Comparison of ENCODE assay signal across 8 mouse cellular contexts in genomic region chr7:118777598-118778394, GRCm38 (mm10). TPM values are rescaled to one million over a fixed set of nuclear protein-coding genes. Genes with fewer than 3 reads are reported as not detected.
DNase-seq lines count a peak whose midpoint lies in the region; ATAC-seq and TF ChIP-seq lines count a peak whose summit lies in the region.

No protein-coding gene starts in this region.

- H3K4me3 ChIP-seq in forebrain, embryonic 10.5 days, result no peak overlapping the region
- no peak overlapping the region for H3K4me3 ChIP-seq in forebrain, embryonic 12.5 days (replicated peaks)
- H3K4me3 ChIP-seq in MEL (ENCODE audit: control insufficient read depth in 1 of 2, insufficient read depth in 1 of 2, low read depth in 2 of 2, low read length in 2 of 2), result no peak overlapping the region
- H3K4me3 ChIP-seq in heart, embryonic 13.5 days, result no peak overlapping the region
- no peak overlapping the region for H3K4me3 ChIP-seq in lung, postnatal 0 days (ENCODE audit: low read depth, low read length)
- H3K4me3 ChIP-seq in midbrain, embryonic 15.5 days, result no peak overlapping the region
- no peak overlapping the region for H3K4me3 ChIP-seq in intestine, embryonic 15.5 days (replicated peaks)

- no peaks in the 10 kb centered on the region for H3K27me3 ChIP-seq in forebrain, embryonic 10.5 days (ENCODE audit: poor library complexity, severe bottlenecking)
- H3K27me3 ChIP-seq in forebrain, embryonic 12.5 days, result no peaks in the 10 kb centered on the region
- H3K27me3 ChIP-seq in MEL (ENCODE audit: control insufficient read depth in 1 of 2, insufficient read depth in 2 of 2, low read length in 2 of 2), result no peaks in the 10 kb centered on the region
- H3K27me3 ChIP-seq in heart, embryonic 13.5 days (replicated peaks), result no peaks in the 10 kb centered on the region
- no peaks in the 10 kb centered on the region for H3K27me3 ChIP-seq in lung, postnatal 0 days (replicated peaks; ENCODE audit: insufficient read depth, low read length)
- H3K27me3 ChIP-seq in midbrain, embryonic 15.5 days (replicated peaks), result no peaks in the 10 kb centered on the region
- no peaks in the 10 kb centered on the region for H3K27me3 ChIP-seq in intestine, embryonic 15.5 days (replicated peaks)

- TF ChIP-seq EP300 in MEL (IDR thresholded peaks at IDR 0.05; ENCODE audit: low read depth in 1 of 2, low read length in 2 of 2), result peak in 1 of 2 experiments; percentile 24; a peak in 1 of 4 replicates
- TF ChIP-seq EP300 in lung, postnatal 0 days (IDR thresholded peaks at IDR 0.05), result 0 out of 2 replicates have a peak, but pooled peaks have one; percentile 33

- no peak for TF ChIP-seq RAD21 in MEL (IDR thresholded peaks at IDR 0.05; ENCODE audit: low read depth, low read length)

- no peaks in the 10 kb centered on the region for H3K9me3 ChIP-seq in forebrain, embryonic 10.5 days
- no peaks in the 10 kb centered on the region for H3K9me3 ChIP-seq in forebrain, embryonic 12.5 days
- H3K9me3 ChIP-seq in MEL (replicated peaks; ENCODE audit: insufficient read depth, low read length), result no peaks in the 10 kb centered on the region
- no peaks in the 10 kb centered on the region for H3K9me3 ChIP-seq in heart, embryonic 13.5 days
- no peaks in the 10 kb centered on the region for H3K9me3 ChIP-seq in lung, postnatal 0 days (ENCODE audit: low read length)
- H3K9me3 ChIP-seq in midbrain, embryonic 15.5 days, result no peaks in the 10 kb centered on the region
- H3K9me3 ChIP-seq in intestine, embryonic 15.5 days, result no peaks in the 10 kb centered on the region

- TF ChIP-seq POLR2A in MEL (IDR thresholded peaks at IDR 0.05; ENCODE audit: control insufficient read depth in 1 of 2, insufficient read depth in 1 of 2, low read depth in 1 of 2, low read length in 2 of 2, poor library complexity in 1 of 2), result no peak

- TF ChIP-seq CTCF in MEL (IDR thresholded peaks at IDR 0.05 in 2 of 3, conservative IDR thresholded peaks at IDR 0.05 in 1 of 3; ENCODE audit: control insufficient read depth in 1 of 3, insufficient read depth in 1 of 3, low read depth in 2 of 3, low read length in 3 of 3, poor library complexity in 1 of 3, severe bottlenecking in 1 of 3), result no peak
- TF ChIP-seq CTCF in lung, postnatal 0 days (IDR thresholded peaks at IDR 0.05), result no peak

- H3K36me3 ChIP-seq in forebrain, embryonic 10.5 days (replicated peaks), result peaks cover 44% of the 10 kb centered on the region
- peaks cover 31% of the 10 kb centered on the region for H3K36me3 ChIP-seq in forebrain, embryonic 12.5 days (replicated peaks)
- H3K36me3 ChIP-seq in MEL (ENCODE audit: control insufficient read depth in 1 of 2, insufficient read depth in 2 of 2, low read length in 2 of 2), result peaks cover 0 to 9% of the 10 kb centered on the region in 2 experiments; a peak in 2 of 4 replicates
- H3K36me3 ChIP-seq in heart, embryonic 13.5 days, result peaks cover 67% of the 10 kb centered on the region
- peaks cover 10% of the 10 kb centered on the region; the same call in 1 of the 2 replicates for H3K36me3 ChIP-seq in lung, postnatal 0 days (ENCODE audit: insufficient read depth, low read length)
- H3K36me3 ChIP-seq in midbrain, embryonic 15.5 days (replicated peaks), result peaks cover 30% of the 10 kb centered on the region; the same call in 1 of the 2 replicates
- H3K36me3 ChIP-seq in intestine, embryonic 15.5 days, result peaks cover 5% of the 10 kb centered on the region; the same call in 1 of the 2 replicates

- no peak for ATAC-seq in forebrain, embryonic 12.5 days (ENCODE audit: low FRiP score)
- no peak for ATAC-seq in heart, embryonic 13.5 days (ENCODE audit: extremely low read depth, insufficient number of reproducible peaks, low FRiP score, low TSS enrichment)
- ATAC-seq in lung, postnatal 0 days, result peak; percentile 59
- no peak for ATAC-seq in midbrain, embryonic 15.5 days (replicated peaks)
- ATAC-seq in intestine, embryonic 15.5 days, result no peak

- H3K27ac ChIP-seq in forebrain, embryonic 10.5 days, result peak overlapping the region; percentile 4; the same call in 1 of the 2 replicates
- H3K27ac ChIP-seq in forebrain, embryonic 12.5 days, result no peak overlapping the region; the same call in 1 of the 2 replicates
- H3K27ac ChIP-seq in MEL (ENCODE audit: control insufficient read depth, low read depth, low read length), result peak overlapping the region; percentile 33; the same call in 1 of the 2 replicates
- H3K27ac ChIP-seq in heart, embryonic 13.5 days (replicated peaks), result peak overlapping the region; percentile 25
- no peak overlapping the region for H3K27ac ChIP-seq in lung, postnatal 0 days (ENCODE audit: low read length)
- H3K27ac ChIP-seq in midbrain, embryonic 15.5 days, result no peak overlapping the region
- H3K27ac ChIP-seq in intestine, embryonic 15.5 days, result no peak overlapping the region

- no peak overlapping the region for H3K4me2 ChIP-seq in forebrain, embryonic 12.5 days
- H3K4me2 ChIP-seq in heart, embryonic 13.5 days, result no peak overlapping the region
- no peak overlapping the region for H3K4me2 ChIP-seq in lung, postnatal 0 days (replicated peaks; ENCODE audit: low read depth, low read length)
- no peak overlapping the region for H3K4me2 ChIP-seq in midbrain, embryonic 15.5 days
- H3K4me2 ChIP-seq in intestine, embryonic 15.5 days (replicated peaks), result no peak overlapping the region

- no peaks in the 10 kb centered on the region for H3K79me2 ChIP-seq in MEL (ENCODE audit: control insufficient read depth, insufficient read depth, low read length, poor library complexity)

- H3K9ac ChIP-seq in forebrain, embryonic 12.5 days, result no peak overlapping the region
- 0 out of 2 replicates have a peak overlapping the region, but pooled peaks have one; percentile 25 for H3K9ac ChIP-seq in MEL (ENCODE audit: control insufficient read depth, low read depth, low read length, poor library complexity, severe bottlenecking)
- no peak overlapping the region for H3K9ac ChIP-seq in heart, embryonic 13.5 days
- no peak overlapping the region for H3K9ac ChIP-seq in lung, postnatal 0 days (replicated peaks; ENCODE audit: low read depth)
- no peak overlapping the region for H3K9ac ChIP-seq in midbrain, embryonic 15.5 days
- no peak overlapping the region for H3K9ac ChIP-seq in intestine, embryonic 15.5 days

- 0 out of 2 replicates have a peak, but pooled peaks cover 6% of the 10 kb centered on the region for H3K4me1 ChIP-seq in forebrain, embryonic 10.5 days
- H3K4me1 ChIP-seq in forebrain, embryonic 12.5 days, result peaks cover 8% of the 10 kb centered on the region; the same call in 1 of the 2 replicates
- H3K4me1 ChIP-seq in MEL (ENCODE audit: control insufficient read depth in 1 of 2, insufficient read depth in 2 of 2, low read length in 2 of 2), result peaks cover 0 to 12% of the 10 kb centered on the region in 2 experiments; a peak in 3 of 4 replicates
- peaks cover 11% of the 10 kb centered on the region for H3K4me1 ChIP-seq in heart, embryonic 13.5 days
- H3K4me1 ChIP-seq in lung, postnatal 0 days (ENCODE audit: insufficient read depth, low read depth, low read length), result no peaks in the 10 kb centered on the region
- no peaks in the 10 kb centered on the region; the same call in 1 of the 2 replicates for H3K4me1 ChIP-seq in midbrain, embryonic 15.5 days
- H3K4me1 ChIP-seq in intestine, embryonic 15.5 days (replicated peaks), result no peaks in the 10 kb centered on the region

- WGBS in forebrain, embryonic 10.5 days, result 91% methylated on average over 10 of the region's 10 CpGs
- WGBS in forebrain, embryonic 12.5 days, result 85% methylated on average over 10 of the region's 10 CpGs
- 61% methylated on average over 10 of the region's 10 CpGs for WGBS in heart, embryonic 13.5 days
- WGBS in lung, postnatal 0 days, result 67% methylated on average over 10 of the region's 10 CpGs
- 84% methylated on average over 10 of the region's 10 CpGs for WGBS in midbrain, embryonic 15.5 days
- whole genome bisulfite sequencing in intestine, embryonic 15.5 days, result 80% methylated on average over 10 of the region's 10 CpGs

- no peak for DNase-seq in forebrain, embryonic 10.5 days (ENCODE audit: extremely low spot score, low spot score)
- DNase-seq in MEL (ENCODE audit: low read depth, low spot score), result peak; percentile 60
- DNase-seq in lung, postnatal 0 days (ENCODE audit: low spot score), result peak; percentile 52
- DNase-seq in embryo, embryonic 10 days (ENCODE audit: low spot score), result no peak

TF ChIP-seq in MEL, 35 proteins besides CTCF, POLR2A, EP300 and RAD21:
- TF ChIP-seq ELF1 (IDR thresholded peaks at IDR 0.05; ENCODE audit: low read depth, low read length) (0 out of 2 replicates have a peak, but pooled peaks have one; percentile 6), ETS1 (IDR thresholded peaks at IDR 0.05; ENCODE audit: low read depth, low read length) (no peak), HCFC1 (IDR thresholded peaks at IDR 0.05; ENCODE audit: low read depth, low read length) (peak; percentile 43; the same call in 1 of the 2 replicates), MAZ (IDR thresholded peaks at IDR 0.05; ENCODE audit: low read depth, low read length) (no peak), GABPA (IDR thresholded peaks at IDR 0.05; ENCODE audit: low read depth, low read length) (no peak), TCF12 (IDR thresholded peaks at IDR 0.05; ENCODE audit: low read depth, low read length) (no peak), GATA1 (IDR thresholded peaks at IDR 0.05; ENCODE audit: low read depth, low read length) (no peak; the same call in 1 of the 2 replicates)

RNA-seq across cellular contexts. Expression of gene Vps35l, which starts 37.8 kb away (rescaled TPM):
- polyA plus RNA-seq in forebrain, embryonic 10.5 days (2016; fragmentation: Nextera tagmentation; extraction: Ambion mirVana), result 63.1 and 67.2 TPM in 2 replicates
- polyA plus RNA-seq in forebrain, embryonic 12.5 days (2016; fragmentation: Nextera tagmentation; extraction: Ambion mirVana), result 89.2 and 91.5 TPM in 2 replicates
- total RNA-seq in MEL (2012; rRNA removed), result 32.7 and 37.6 TPM in 2 replicates
- polyA plus RNA-seq in MEL (2012; ENCODE audit: insufficient read depth in 1 of 2, insufficient read length in 2 of 2, low read depth in 1 of 2, low replicate concordance in 2 of 2, missing spikeins in 1 of 2), result 10 to 100 TPM in 1 of 2 experiments, not detected in 1; 87.4 TPM
- 46.3 and 49.5 TPM in 2 replicates for polyA plus RNA-seq in heart, embryonic 13.5 days (2015; fragmentation: Nextera tagmentation; extraction: Ambion mirVana)
- polyA plus RNA-seq in lung, postnatal 0 days (2015; fragmentation: Nextera tagmentation; extraction: Ambion mirVana), result 44.0 and 45.0 TPM in 2 replicates
- polyA plus RNA-seq in midbrain, embryonic 15.5 days (2015; fragmentation: Nextera tagmentation; extraction: Ambion mirVana), result 102 and 105 TPM in 2 replicates
- 71.3 and 72.6 TPM in 2 replicates for polyA plus RNA-seq in intestine, embryonic 15.5 days (2015; fragmentation: Nextera tagmentation; extraction: Ambion mirVana)

Comparison
In these comparisons a context has a peak if more than half of its experiments do, and no peak if none do; other contexts are left out.
1. H3K27ac ChIP-seq: peak in forebrain, embryonic 10.5 days (single experiment), MEL (single experiment) and heart, embryonic 13.5 days (single experiment); none in forebrain, embryonic 12.5 days (single experiment), lung, postnatal 0 days (single experiment), midbrain, embryonic 15.5 days (single experiment) and intestine, embryonic 15.5 days (single experiment).
2. DNase-seq: peak in MEL (single experiment) and lung, postnatal 0 days (single experiment); none in forebrain, embryonic 10.5 days (single experiment) and embryo, embryonic 10 days (single experiment).